Mouse (Mus musculus) right cerebral cortex, adult 2 months (tissue): ENCODE results near the gene Nlgn2.
A peak's percentile ranks its signal among the peaks of the same experiment; 100 is the strongest.

Source experiments
- DNase-seq, 2 experiments: peaks; one replicate each; pipeline ENCODE4 v3.0.0; 2021 to 2022; ENCODE audit warnings: low spot score in 2 of 2

Nlgn2 gene

GRCm38 (mm10) chr11:69828832-69829231 is 8.8 kb downstream of the Nlgn2 start:
- DNase-seq: no peak

GRCm38 (mm10) chr11:69823456-69823855 is 14.1 kb downstream of the Nlgn2 start:
- DNase-seq: no peak

DNA sequence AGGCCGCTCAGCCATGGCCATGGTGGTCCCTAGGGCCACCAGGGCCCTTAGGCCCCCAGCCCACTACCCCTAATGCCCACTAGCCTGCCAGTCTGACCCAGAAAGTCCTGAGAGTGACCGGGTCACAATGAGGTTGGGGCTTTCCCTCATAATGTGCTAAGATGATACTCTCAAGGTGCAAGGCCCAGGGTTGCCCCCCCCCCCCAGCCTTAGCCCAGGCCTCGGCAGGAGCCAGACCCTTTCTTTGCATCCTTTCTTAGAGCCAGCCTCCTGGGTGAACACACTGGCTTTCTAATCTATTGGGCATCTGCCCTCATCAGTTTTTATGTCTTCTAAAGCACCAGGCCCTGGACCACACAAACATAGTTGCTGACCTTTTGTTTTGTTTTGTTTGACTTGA is 15.5 kb downstream of the Nlgn2 start, which contains the start of gene Spem1:
Spem1 (minus strand) TSS at position 101 of the 400 bp plus-strand sequence.
- DNase-seq: no peak

GRCm38 (mm10) chr11:69818871-69819270 is 18.7 kb downstream of the Nlgn2 start:
- no peak for DNase-seq

DNA sequence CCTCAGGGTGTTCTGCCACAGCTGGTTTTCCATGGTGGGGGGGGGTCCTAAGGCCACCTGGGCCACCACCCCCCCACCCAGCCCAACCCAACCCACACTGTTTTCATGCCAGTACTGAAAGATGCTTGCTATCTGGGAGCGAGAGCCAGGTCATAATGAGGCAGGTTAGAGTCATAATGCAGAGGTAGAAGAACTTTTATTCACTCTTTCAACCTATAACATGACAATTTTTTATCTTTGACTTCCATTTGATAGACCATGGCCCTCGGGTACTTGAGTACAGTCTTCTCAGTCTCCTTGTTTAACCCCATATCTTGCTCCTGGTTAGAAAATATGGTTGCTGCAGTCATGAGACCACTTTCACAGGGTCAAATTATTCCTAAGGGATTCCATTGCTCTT is 19.2 kb downstream of the Nlgn2 start, which contains the start of gene Spem2:
Spem2 (minus strand) TSS at position 101 of the 400 bp plus-strand sequence.
- no peak for DNase-seq

GRCm38 (mm10) chr11:69816520-69816919 is 21.1 kb downstream of the Nlgn2 start:
- DNase-seq: no peak

DNA sequence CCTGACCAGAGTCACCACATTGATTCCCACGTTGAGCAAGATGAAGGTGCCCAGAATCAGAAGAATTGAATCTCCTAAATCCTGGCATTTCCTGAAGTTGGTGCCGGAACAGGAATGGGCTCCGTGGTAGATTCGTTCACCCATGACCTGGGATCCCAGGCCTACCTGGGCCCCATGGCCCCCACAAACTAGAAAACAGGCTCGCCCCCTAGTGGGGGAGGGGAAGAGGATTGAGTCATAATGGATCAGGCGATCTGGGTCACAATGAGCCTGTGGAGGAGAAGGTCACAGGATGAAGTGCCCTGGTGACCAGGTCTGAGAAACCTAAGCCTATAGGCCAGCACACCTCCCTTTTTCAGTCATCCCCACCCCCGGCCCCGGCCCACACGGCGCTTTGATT is 22.4 kb downstream of the Nlgn2 start, which contains the start of gene Gm39566:
Gm39566 (minus strand) TSS at position 144 of the 400 bp plus-strand sequence.
- DNase-seq: no peak

- no peak for DNase-seq
Observed at GRCm38 (mm10) chr11:69810280-69810679, 27.3 kb downstream of the Nlgn2 start.

- DNase-seq: no peak
Observed at GRCm38 (mm10) chr11:69807641-69808040, 29.9 kb downstream of the Nlgn2 start.

- no peak for DNase-seq
Observed at GRCm38 (mm10) chr11:69806378-69806777, 31.2 kb downstream of the Nlgn2 start.

DNA sequence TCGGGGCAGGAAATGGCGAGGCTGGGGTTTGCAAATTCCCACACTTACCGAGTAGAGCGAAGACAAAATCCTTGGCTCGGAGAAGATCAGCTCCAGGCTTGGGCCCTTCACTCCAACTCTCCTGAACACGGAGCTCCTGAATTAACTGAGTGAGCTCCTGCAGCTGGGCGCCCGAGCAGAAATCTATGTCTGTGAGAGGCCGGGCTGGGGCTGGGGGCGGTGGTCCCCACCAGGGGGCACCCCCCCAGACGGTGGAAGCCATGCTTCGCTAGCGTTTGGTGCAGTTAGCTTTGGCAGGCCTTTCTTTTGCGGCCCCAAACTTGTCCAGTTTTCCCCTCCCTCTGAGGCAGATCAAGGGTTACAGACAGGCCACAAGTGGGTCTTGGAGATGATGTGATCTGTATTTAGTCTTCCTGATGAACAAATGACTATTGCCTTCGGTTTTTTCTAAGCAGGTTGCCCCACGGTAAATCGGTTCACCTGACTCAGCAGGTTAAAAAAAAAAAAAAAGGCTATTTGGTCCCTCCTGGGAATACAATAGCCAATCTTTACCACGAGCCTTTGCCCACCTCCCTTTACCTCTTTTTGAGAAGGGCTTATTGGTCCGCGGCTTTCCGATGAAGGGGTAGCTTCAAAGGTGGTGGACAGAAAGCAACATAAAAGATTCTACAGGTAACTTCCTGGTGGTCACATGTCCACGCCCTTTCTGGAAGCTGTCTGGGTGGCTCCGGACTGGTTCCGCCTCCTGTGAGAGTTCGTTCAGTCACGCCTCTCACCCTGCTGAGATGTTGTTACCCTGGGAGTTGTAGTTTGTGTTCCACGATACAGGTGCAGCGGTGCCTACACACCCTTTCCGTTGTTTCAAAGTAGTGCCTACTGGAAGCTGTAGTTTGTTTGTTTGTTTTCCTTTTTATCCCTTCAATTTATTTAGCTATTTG is 32.3 kb downstream of the Nlgn2 start, which contains the start of gene Tmem102:
Tmem102 (minus strand) TSS at position 653 of the 938 bp plus-strand sequence.
- DNase-seq: no peak

- no peak for DNase-seq
Observed at GRCm38 (mm10) chr11:69804652-69804940, 33.0 kb downstream of the Nlgn2 start.

GRCm38 (mm10) chr11:69803786-69804651 is 33.6 kb downstream of the Nlgn2 start:
- DNase-seq: peak; percentile 60 to 69

- DNase-seq: no peak
Observed at GRCm38 (mm10) chr11:69803328-69803727, 34.3 kb downstream of the Nlgn2 start.

DNA sequence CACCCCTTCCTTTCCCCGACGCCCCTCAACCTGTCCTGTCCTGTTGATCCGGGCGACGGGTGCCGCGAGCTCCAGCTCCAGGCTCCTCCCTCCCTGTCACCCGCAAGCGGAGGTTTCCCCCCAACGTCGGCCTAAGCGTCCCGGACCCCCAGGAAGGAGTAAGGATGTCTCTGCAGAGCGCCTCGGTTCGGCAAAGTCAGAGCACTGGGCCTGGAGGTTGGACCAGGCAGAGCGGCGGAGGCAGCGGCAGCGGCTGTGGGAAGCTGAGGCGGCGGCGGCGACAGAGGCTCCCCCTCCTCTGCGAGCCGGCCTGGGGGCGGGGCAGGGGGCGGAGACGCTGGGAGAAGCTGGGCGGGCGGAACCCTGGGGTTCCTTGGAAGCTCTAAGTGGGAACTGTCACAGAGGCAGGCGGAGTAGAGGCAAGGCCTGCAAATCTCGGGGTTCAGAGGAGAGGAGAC is 34.9 kb downstream of the Nlgn2 start:
- peak; percentile 75 to 78 for DNase-seq

DNA sequence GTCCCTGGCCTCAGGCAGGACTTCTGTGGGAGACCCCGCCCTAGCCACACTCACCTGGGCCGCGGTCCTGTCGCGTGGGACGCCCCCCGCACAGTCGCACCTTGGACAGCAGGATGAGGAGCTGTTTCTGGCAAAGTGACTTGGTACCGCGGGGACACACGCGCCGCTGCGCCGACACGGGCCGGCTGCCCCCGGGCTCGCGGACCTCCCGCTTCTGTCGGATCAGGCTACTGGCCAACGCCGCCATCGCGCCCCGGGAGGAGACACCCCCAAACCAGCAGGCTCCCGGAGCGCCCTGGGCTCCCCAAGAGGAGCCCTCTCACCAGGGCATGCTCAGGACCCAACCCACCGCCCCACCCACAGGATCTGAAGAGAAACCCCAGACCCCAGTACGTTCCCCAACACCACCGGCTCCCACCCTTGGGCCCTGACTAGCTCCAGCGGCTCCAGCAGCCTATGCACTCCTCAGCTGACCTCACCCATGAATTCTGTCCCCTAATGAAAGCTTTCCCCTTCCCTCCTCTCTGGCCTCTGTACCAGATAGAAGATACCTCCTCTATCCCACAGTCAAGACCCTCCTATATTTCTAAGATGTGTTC is 36.1 kb downstream of the Nlgn2 start, which contains the start of gene Fgf11:
Fgf11 (minus strand) TSS at position 479 of the 599 bp plus-strand sequence.
- no peak for DNase-seq

- DNase-seq: no peak
Observed at GRCm38 (mm10) chr11:69800392-69801197, 37.0 kb downstream of the Nlgn2 start.

DNA sequence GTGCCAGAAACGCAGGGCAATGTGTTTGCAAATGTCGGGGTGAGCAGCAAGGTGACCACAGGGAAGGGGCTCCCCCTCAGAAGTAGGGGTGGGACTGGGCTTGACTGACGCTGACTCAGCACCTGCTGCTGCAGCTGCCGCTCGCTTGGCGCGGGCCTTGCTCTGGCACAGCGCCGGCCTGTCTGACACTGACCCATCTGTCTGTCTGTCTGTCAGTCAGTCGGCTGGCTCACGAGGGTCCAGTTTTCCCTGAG is 37.5 kb downstream of the Nlgn2 start:
- DNase-seq: no peak

GRCm38 (mm10) chr11:69799394-69800137 is 38.0 kb downstream of the Nlgn2 start:
- DNase-seq: no peak

GRCm38 (mm10) chr11:69797924-69798323 is 39.7 kb downstream of the Nlgn2 start:
- DNase-seq: no peak
